Comparison of ENCODE assay signal across 18 mouse cellular contexts in genomic region chr12:56405658-56406057, GRCm38 (mm10).
"Had no signal": no experiment of that assay in that cellular context is flagged by ENCODE, and none has a peak within 500 bp of the region (broad histone marks: within the 10 kb centered on the region; RNA-seq: fewer than 3 reads in every experiment).

No protein-coding gene starts in this region.

- H3K27me3 ChIP-seq: hindbrain, embryonic 15.5 days; kidney, embryonic 15.5 days; limb, embryonic 13.5 days; limb, embryonic 15.5 days; liver, embryonic 12.5 days had no signal

- H3K4me3 ChIP-seq: heart, adult 2 months; hindbrain, embryonic 13.5 days; hindbrain, embryonic 15.5 days; kidney, embryonic 15.5 days; limb, embryonic 13.5 days; limb, embryonic 15.5 days; liver, embryonic 12.5 days had no signal

- DNase-seq: gastrocnemius, postnatal 14 days; gastrocnemius, postnatal 36 days; heart, adult 11 months; heart, adult 2 months; kidney, adult 9 months; layer of hippocampus, adult 9-11 months; layer of hippocampus, postnatal 36 days had no signal

- H3K4me2 ChIP-seq: heart, embryonic 11.5 days; hindbrain, embryonic 13.5 days; hindbrain, embryonic 15.5 days; kidney, embryonic 15.5 days; limb, embryonic 13.5 days; limb, embryonic 15.5 days; liver, embryonic 12.5 days had no signal

- H3K9me3 ChIP-seq: hindbrain, embryonic 13.5 days; hindbrain, embryonic 15.5 days; kidney, embryonic 15.5 days; limb, embryonic 13.5 days; limb, embryonic 15.5 days; liver, embryonic 12.5 days had no signal

- H3K4me1 ChIP-seq: hindbrain, embryonic 15.5 days; limb, embryonic 13.5 days; limb, embryonic 15.5 days; liver, embryonic 12.5 days had no signal

- H3K27ac ChIP-seq: heart, adult 2 months; hindbrain, embryonic 13.5 days; hindbrain, embryonic 15.5 days; hindbrain, postnatal 0 days; kidney, embryonic 15.5 days; kidney, postnatal 0 days; limb, embryonic 13.5 days; limb, embryonic 15.5 days; liver, embryonic 12.5 days; liver, embryonic 14.5 days had no signal

- ATAC-seq: intestine, embryonic 16.5 days; liver, embryonic 12.5 days had no signal

- H3K36me3 ChIP-seq: hindbrain, embryonic 13.5 days; hindbrain, embryonic 15.5 days; kidney, embryonic 15.5 days; limb, embryonic 13.5 days; limb, embryonic 15.5 days; liver, embryonic 12.5 days had no signal

- H3K9ac ChIP-seq: hindbrain, embryonic 13.5 days; hindbrain, embryonic 15.5 days; kidney, embryonic 15.5 days; limb, embryonic 13.5 days; limb, embryonic 15.5 days; liver, embryonic 12.5 days; liver, embryonic 14.5 days had no signal
